Mouse (Mus musculus) thymus, adult 2 months (tissue): ENCODE measurements around the gene Dcst2. TPM values are rescaled to one million over a fixed set of nuclear protein-coding genes. Genes with fewer than 3 reads are reported as not detected.

ENCODE experiments used
- DNase-seq: peaks from one replicate; pipeline ENCODE4 v3.0.0; 2021
- H3K27ac ChIP-seq: fragments of 200-500 bp; 2 replicates; pipeline ENCODE4 v1.5.1; 2012; ENCODE audit warnings: low read length, control low read depth; ENCODE audit not compliant: control insufficient read depth, insufficient read depth
- H3K27me3 ChIP-seq: fragments of 200-500 bp; 2 replicates; pipeline ENCODE4 v1.6.1; 2012; ENCODE audit warnings: mild to moderate bottlenecking, low read length, moderate library complexity, mixed read lengths; ENCODE audit not compliant: control insufficient read depth, insufficient read depth
- H3K36me3 ChIP-seq: fragments of 200-500 bp; 2 replicates; pipeline ENCODE4 v1.6.1; 2012; ENCODE audit warnings: mild to moderate bottlenecking, low read length, moderate library complexity; ENCODE audit not compliant: control insufficient read depth, insufficient read depth
- H3K4me1 ChIP-seq: fragments of 200-500 bp; replicated peaks from 2 replicates; pipeline ENCODE4 v1.6.1; 2012; ENCODE audit warnings: low read length; ENCODE audit not compliant: control insufficient read depth, insufficient read depth
- H3K4me3 ChIP-seq: fragments of 200-500 bp; 2 replicates; pipeline ENCODE4 v1.5.1; 2012; ENCODE audit warnings: mild to moderate bottlenecking, low read length, control low read depth, moderate library complexity; ENCODE audit not compliant: control insufficient read depth, insufficient read depth
- CTCF ChIP-seq: fragments of 200-500 bp; IDR thresholded peaks from 2 replicates; pipeline ENCODE4 v1.5.1; 2012; ENCODE audit warnings: mild to moderate bottlenecking, control low read depth, low read length, moderate library complexity, borderline replicate concordance; ENCODE audit not compliant: control insufficient read depth, poor library complexity, insufficient read depth; ENCODE audit errors: extremely low read depth
- POLR2A ChIP-seq: fragments of 200-500 bp; IDR thresholded peaks from 2 replicates; pipeline ENCODE4 v1.6.1; 2012; ENCODE audit warnings: mild to moderate bottlenecking, low read length, control low read depth, moderate library complexity; ENCODE audit not compliant: control insufficient read depth, poor library complexity, insufficient read depth; ENCODE audit errors: extremely low read depth
- WGBS: fragments of 180-500 bp; shearing (Covaris S2); methylation state at CpG from one replicate; pipeline ENCODE4 v1.1.7; 2018; 5-methylcytosine and 5-hydroxymethylcytosine counted together
- polyA plus RNA-seq: library from polyadenylated mRNA; depleted of rRNA; stranded (reverse); fragments of >200 nt; gene quantifications from 2 replicates; pipeline ENCODE4 v1.2.3, GENCODE M21; 2012

The Dcst2 gene
- polyA plus RNA-seq, 1 experiment: 0.50 TPM

DNA sequence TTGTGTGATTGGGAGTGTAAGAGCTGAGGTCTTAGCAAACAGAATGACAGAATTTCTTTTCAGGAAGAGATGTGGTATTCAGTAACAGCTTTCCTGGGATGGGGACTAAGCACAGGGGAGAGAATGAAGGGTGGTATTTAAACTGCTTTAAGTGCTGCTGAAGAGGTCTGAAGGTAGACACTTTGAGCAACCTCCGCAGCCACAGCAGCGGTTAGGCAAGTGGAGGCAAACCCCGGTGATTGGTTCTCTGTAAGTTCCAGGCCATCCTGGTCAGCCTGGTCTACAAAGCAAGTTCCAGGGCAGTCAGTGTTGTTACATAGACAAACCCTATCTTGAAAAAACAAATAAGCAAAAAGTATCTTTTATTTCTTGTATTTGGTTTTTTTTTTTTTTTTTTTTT, 58.2 kb downstream of the Dcst2 start:
- Histone ChIP-seq H3K36me3 (peaks cover 16% of the 10 kb centered on the region), H3K27ac (no peak overlapping the region), H3K4me3 (no peak overlapping the region), H3K27me3 (no peaks in the 10 kb centered on the region), H3K4me1 (peaks cover 9% of the 10 kb centered on the region)
- WGBS: 75% methylated on average over 3 of the region's 3 CpGs
- no peak for DNase-seq
- TF ChIP-seq POLR2A (no peak), CTCF (no peak)

DNA sequence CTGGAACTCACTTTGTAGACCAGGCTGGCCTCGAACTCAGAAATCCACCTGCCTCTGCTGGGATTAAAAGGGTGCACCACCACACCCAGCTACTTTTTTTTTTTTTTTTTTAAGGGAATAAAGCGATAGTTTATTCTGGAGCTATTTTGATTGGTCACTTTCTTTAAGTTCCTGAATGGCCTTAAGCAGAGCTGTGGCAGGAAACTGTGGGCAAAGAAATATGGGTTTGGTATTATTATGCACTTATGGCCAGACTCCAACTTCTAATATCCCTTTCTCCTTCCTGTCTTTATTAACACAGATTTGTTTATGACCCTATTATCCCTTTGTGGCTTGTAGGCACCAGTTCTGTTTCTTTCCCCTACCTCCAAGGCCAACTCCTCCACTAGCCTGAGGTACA, 58.6 kb downstream of the Dcst2 start:
- 70% methylated on average over 2 of the region's 2 CpGs for WGBS
- no peak for TF ChIP-seq CTCF
- TF ChIP-seq POLR2A: no peak
- Histone ChIP-seq H3K4me3 (no peak overlapping the region), H3K27me3 (no peaks in the 10 kb centered on the region), H3K4me1 (peaks cover 9% of the 10 kb centered on the region), H3K36me3 (peaks cover 18% of the 10 kb centered on the region), H3K27ac (no peak overlapping the region)
- DNase-seq: no peak

DNA sequence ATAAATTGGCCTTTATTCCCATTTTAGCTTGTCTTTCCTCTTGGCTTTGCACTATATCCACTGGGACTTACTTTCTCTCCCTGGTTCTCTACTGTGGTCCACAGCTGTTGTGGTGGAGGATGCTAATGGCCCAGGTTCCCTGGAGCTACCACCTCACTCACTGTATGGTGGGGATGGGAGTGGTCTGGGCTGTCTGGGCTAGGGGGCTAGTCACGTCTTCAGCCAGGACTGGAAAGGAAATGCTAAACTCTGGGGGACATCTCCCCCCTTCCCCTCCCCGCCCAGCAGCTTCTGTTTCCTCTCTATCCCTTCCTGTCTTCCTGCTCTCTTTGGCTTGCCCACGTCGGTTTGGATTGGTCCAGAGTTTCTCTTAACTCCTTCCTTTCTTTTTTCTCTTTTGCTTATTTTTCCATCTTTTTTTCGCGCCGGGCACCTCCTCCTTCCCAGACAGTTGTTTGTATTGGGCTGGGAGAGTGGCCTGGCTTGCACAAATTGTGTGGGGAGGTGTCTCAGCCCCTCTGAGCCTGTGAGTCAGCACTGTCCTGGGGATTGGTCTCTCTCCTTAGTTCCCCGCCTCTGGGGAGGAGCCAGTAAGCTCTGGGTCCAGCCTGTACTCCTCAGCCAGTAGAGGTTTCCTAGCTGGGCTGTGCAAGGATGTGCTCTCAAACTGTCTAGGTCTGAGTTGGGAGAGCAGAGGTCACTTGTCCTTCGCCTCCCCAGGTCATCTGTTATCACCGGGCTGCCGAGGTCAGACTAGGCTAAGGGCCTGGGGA, 59.4 kb downstream of the Dcst2 start:
- DNase-seq: no peak
- Histone ChIP-seq H3K4me3 (no peak overlapping the region), H3K27ac (no peak overlapping the region), H3K4me1 (peaks cover 9% of the 10 kb centered on the region), H3K36me3 (peaks cover 18% of the 10 kb centered on the region), H3K27me3 (no peaks in the 10 kb centered on the region)
- WGBS: 62% methylated on average over 11 of the region's 11 CpGs
- TF ChIP-seq POLR2A (no peak), CTCF (no peak)

DNA sequence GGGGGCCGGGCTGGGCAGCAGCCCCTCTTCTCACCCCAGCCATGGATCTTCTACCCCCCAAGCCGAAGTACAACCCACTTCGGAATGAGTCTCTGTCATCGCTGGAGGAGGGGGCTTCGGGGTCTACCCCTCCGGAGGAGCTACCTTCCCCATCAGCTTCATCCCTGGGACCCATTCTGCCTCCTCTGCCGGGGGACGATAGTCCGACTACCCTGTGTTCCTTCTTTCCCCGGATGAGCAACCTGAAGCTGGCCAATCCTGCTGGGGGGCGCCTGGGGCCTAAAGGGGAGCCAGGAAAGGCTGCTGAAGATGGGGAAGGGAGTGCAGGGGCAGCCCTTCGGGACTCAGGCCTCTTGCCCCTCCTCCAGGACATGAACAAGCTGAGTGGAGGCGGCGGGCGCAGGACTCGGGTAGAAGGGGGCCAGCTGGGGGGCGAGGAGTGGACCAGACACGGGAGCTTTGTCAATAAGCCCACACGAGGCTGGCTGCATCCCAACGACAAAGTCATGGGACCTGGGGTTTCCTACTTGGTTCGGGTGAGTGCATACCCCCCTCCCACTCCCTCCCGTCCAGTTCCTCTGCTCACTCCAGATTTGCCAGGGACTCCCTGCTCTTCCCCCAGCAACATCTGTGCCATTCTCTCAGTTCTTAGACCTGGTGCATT, 60.2 kb downstream of the Dcst2 start:
- H3K36me3 ChIP-seq: peaks cover 18% of the 10 kb centered on the region
- H3K4me1 ChIP-seq: peaks cover 9% of the 10 kb centered on the region
- no peaks in the 10 kb centered on the region for H3K27me3 ChIP-seq
- no peak overlapping the region for H3K4me3 ChIP-seq
- no peak overlapping the region for H3K27ac ChIP-seq
- TF ChIP-seq CTCF: no peak
- no peak for TF ChIP-seq POLR2A
- WGBS: 74% methylated on average over 22 of the region's 22 CpGs
- DNase-seq: no peak

DNA sequence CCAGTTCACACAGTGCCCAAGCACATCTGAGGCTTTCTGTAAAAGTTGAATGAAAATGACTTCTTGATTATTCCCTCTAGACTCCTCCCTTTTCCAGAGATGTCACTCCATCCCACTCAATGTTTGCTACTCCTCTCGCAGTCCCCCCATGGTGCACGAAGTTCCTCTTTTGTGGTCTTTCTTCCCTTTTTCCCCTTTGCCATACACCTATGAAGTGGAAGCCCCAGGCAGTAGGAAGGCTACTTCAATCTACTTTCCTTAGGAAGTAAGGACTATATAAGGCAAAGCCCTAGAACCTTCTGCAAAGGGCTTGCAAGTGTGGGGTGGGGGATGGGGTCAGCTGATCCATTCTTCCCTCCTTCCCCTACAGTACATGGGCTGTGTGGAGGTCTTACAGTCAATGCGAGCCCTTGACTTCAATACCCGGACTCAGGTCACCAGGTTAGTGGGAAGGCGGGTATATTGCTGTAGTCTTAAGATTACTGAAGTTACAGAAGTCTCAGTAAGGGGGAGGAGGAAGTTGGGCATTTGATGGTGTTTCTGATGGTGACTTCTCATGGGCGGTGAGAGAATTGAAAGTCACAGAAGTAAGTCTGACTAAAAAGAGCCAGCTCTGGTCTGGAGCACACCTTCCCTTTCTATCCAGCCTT, 60.9 kb downstream of the Dcst2 start:
- Histone ChIP-seq H3K4me3 (no peak overlapping the region), H3K4me1 (peaks cover 9% of the 10 kb centered on the region), H3K27me3 (no peaks in the 10 kb centered on the region), H3K27ac (no peak overlapping the region), H3K36me3 (peaks cover 25% of the 10 kb centered on the region)
- DNase-seq: no peak
- 77% methylated on average over 6 of the region's 6 CpGs for WGBS
- no peak for TF ChIP-seq CTCF
- no peak for TF ChIP-seq POLR2A

DNA sequence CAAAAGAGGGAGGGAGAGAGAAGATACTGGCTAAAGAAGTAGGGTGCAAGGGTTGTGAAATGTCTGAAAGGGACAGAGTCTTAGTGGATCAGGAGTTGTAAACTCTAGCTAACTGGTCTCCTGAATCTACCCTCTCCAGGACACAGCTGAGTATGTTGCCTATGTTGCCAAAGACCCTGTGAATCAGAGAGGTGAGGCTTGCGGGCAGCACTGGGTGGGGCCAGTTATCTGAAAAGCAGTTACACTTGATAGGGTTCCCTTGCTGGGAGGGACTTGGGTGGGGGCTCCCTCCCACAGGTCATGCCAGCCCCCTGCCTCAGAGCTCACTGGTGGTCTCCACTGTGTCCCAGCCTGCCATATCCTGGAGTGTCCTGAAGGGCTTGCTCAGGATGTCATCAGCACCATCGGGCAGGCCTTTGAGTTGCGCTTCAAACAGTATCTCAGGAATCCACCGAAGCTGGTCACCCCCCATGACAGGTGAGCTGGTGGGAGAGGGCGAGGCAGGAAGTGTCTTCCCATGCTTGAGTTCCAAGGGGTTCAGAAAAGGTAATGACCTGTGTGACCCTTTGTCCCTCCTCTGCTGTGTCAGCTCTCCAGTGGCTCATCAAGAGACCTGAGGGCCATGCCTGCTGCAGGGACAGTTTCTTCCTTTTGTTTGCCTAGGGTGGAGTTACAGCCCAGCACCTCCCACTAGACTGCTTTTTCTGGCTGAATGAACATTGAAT, 62.8 kb downstream of the Dcst2 start:
- DNase-seq: no peak
- H3K27me3 ChIP-seq: no peaks in the 10 kb centered on the region
- H3K27ac ChIP-seq: no peak overlapping the region
- H3K4me1 ChIP-seq: peaks cover 3% of the 10 kb centered on the region
- H3K36me3 ChIP-seq: peaks cover 28% of the 10 kb centered on the region
- TF ChIP-seq POLR2A: no peak
- WGBS: 97% methylated on average over 5 of the region's 5 CpGs
- no peak overlapping the region for H3K4me3 ChIP-seq
